Mouse (Mus musculus): Measurements from ENCODE around the gene Rgs18. TPM values are rescaled to one million over a fixed set of nuclear protein-coding genes. Genes with fewer than 3 reads are reported as not detected.

The Rgs18 gene
- polyA plus RNA-seq, 1 experiment from 2014 or later = 2.6 TPM

Other genes starting within 250 kb of the Rgs18 start
- not detected in 2 replicates for gene Rgs21, start 207.8 kb downstream of the Rgs18 start, polyA plus RNA-seq (2014; fragmentation: Nextera tagmentation; extraction: Ambion mirVana)

Measured in midbrain, embryonic 11.5 days (tissue).